29 mouse cellular contexts compared by ENCODE assay signal in the genomic region with DNA sequence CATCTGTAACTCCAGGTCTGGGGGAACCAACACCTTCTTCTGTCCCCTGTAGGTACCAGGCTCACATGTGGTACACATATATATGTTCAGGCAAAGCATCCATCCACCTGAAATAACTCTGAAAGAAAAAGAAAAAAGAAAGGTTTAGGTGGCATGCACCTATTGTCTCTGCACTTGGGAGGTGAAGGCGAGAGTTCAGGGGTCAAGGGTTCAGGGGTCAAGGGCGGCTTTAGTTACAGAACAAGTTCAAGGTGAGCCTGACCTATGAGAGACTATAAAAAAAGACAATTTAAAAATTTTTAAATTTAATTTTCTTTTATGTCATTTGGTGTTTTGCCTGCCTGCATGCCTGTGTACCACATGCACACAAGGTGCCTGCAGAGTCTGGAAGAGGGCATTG. TPM values are rescaled to one million over a fixed set of nuclear protein-coding genes. Genes with fewer than 3 reads are reported as not detected.
A peak's percentile ranks its signal among the peaks of the same experiment; 100 is the strongest.
DNase-seq lines count a peak whose midpoint lies in the region; TF ChIP-seq lines count a peak whose summit lies in the region.
"Had no signal": no experiment of that assay in that cellular context is flagged by ENCODE, and none has a peak within 500 bp of the region (broad histone marks: within the 10 kb centered on the region; RNA-seq: fewer than 3 reads in every experiment).

No protein-coding gene starts in this region.

- H3K27ac ChIP-seq in ES-Bruce4 (ENCODE audit: insufficient read depth, low read length) (no peak overlapping the region), ES-E14 (ENCODE audit: insufficient read depth, low read depth, low read length, poor library complexity, severe bottlenecking) (peak overlapping the region; percentile 92)
- H3K27ac ChIP-seq: embryonic facial prominence, embryonic 13.5 days; embryonic facial prominence, embryonic 15.5 days; forebrain, embryonic 10.5 days; forebrain, embryonic 12.5 days had no signal

- no peak for TF ChIP-seq POLR2A in ES-Bruce4 (IDR thresholded peaks at IDR 0.05; ENCODE audit: insufficient read depth, low read length)

- no peaks in the 10 kb centered on the region for H3K27me3 ChIP-seq in E14TG2a.4 (ENCODE audit: insufficient read depth, low read length)
- H3K27me3 ChIP-seq in ES-Bruce4 (ENCODE audit: control insufficient read depth, insufficient read depth, low read length, poor library complexity, severe bottlenecking): no peaks in the 10 kb centered on the region
- H3K27me3 ChIP-seq: embryonic facial prominence, embryonic 13.5 days; embryonic facial prominence, embryonic 15.5 days; forebrain, embryonic 12.5 days had no signal

- DNase-seq in ES-E14 (ENCODE audit: low read depth, low spot score) (no peak), ZHBTc4 (ENCODE audit: low read depth, low spot score) (peak; percentile 56)
- DNase-seq in retina, postnatal 1 day: no peak
- no peak for DNase-seq in cerebellum, adult 9-10 months
- no peak for DNase-seq in kidney, adult 8-10 months
- DNase-seq in testis, postnatal 10 days (ENCODE audit: low spot score): no peak
- DNase-seq: adrenal gland, adult 2 months; adrenal gland, postnatal 10 days; adrenal gland, postnatal 25 days; cerebellum, adult 11 months; cerebellum, adult 18-20 months; cerebellum, adult 8-10 months; cerebellum, postnatal 14 days; cerebellum, postnatal 36 days; embryo, embryonic 11 days had no signal

- H3K4me3 ChIP-seq in E14TG2a.4 (replicated peaks; ENCODE audit: low read length): peak overlapping the region; percentile 69
- H3K4me3 ChIP-seq in ES-Bruce4 (ENCODE audit: low read depth, low read length): no peak overlapping the region
- peak overlapping the region in 1 of 2 experiments; percentile 45; a peak in 2 of 4 replicates for H3K4me3 ChIP-seq in ES-E14 (ENCODE audit: insufficient read depth in 1 of 2, low read depth in 1 of 2, low read length in 2 of 2, poor library complexity in 1 of 2, severe bottlenecking in 1 of 2)
- H3K4me3 ChIP-seq: embryonic facial prominence, embryonic 13.5 days; embryonic facial prominence, embryonic 15.5 days; erythroblast, embryonic 14.5 days; forebrain, embryonic 10.5 days; forebrain, embryonic 12.5 days had no signal

- H3K4me1 ChIP-seq in E14TG2a.4 (replicated peaks; ENCODE audit: low read depth, low read length) (peaks cover 77% of the 10 kb centered on the region), ES-Bruce4 (ENCODE audit: control insufficient read depth, insufficient read depth, low read length) (peaks cover 17% of the 10 kb centered on the region), ES-E14 (ENCODE audit: control insufficient read depth in 2 of 2, insufficient read depth in 2 of 2, low read length in 2 of 2, poor library complexity in 1 of 2) (peaks cover 16 to 20% of the 10 kb centered on the region in 2 experiments)
- H3K4me1 ChIP-seq: embryonic facial prominence, embryonic 13.5 days; embryonic facial prominence, embryonic 15.5 days; forebrain, embryonic 12.5 days had no signal

- in situ Hi-C loops in ES-E14 (cut with MboI; ENCODE audit: low sequenced_read_pairs in 2 of 2, unreplicated experiment in 2 of 2): no loop called here

- TF ChIP-seq CTCF in E14TG2a.4 (conservative IDR thresholded peaks at IDR 0.05; ENCODE audit: low read length): no peak
- no peak for TF ChIP-seq CTCF in ES-Bruce4 (IDR thresholded peaks at IDR 0.05; ENCODE audit: low read depth, low read length)

- H3K9me3 ChIP-seq in E14TG2a.4 (ENCODE audit: low read length) (peaks cover 15% of the 10 kb centered on the region), ES-Bruce4 (replicated peaks; ENCODE audit: control insufficient read depth, insufficient read depth, low read length, poor library complexity, severe bottlenecking) (no peaks in the 10 kb centered on the region), ES-E14 (ENCODE audit: control insufficient read depth, insufficient read depth, low read depth, low read length) (no peaks in the 10 kb centered on the region)
- H3K9me3 ChIP-seq: embryonic facial prominence, embryonic 13.5 days; embryonic facial prominence, embryonic 15.5 days; forebrain, embryonic 10.5 days; forebrain, embryonic 12.5 days had no signal

- peak; percentile 92 for TF ChIP-seq EP300 in ES-Bruce4 (IDR thresholded peaks at IDR 0.05; ENCODE audit: insufficient read depth, low read depth, low read length)

- H3K36me3 ChIP-seq in E14TG2a.4 (ENCODE audit: insufficient read depth, low read length) (peaks cover 8% of the 10 kb centered on the region), ES-Bruce4 (ENCODE audit: control insufficient read depth, insufficient read depth, low read length, poor library complexity, severe bottlenecking) (no peaks in the 10 kb centered on the region), ES-E14 (ENCODE audit: control insufficient read depth, insufficient read depth, low read length, poor library complexity, severe bottlenecking) (peaks cover 2% of the 10 kb centered on the region; the same call in 1 of the 2 replicates)
- H3K36me3 ChIP-seq: embryonic facial prominence, embryonic 13.5 days; embryonic facial prominence, embryonic 15.5 days; forebrain, embryonic 12.5 days had no signal

- no peak overlapping the region for H3K9ac ChIP-seq in ES-Bruce4 (ENCODE audit: low read depth, poor library complexity, severe bottlenecking)
- peak overlapping the region; percentile 54; the same call in 1 of the 2 replicates for H3K9ac ChIP-seq in ES-E14 (ENCODE audit: insufficient read depth, low read depth, low read length, poor library complexity, severe bottlenecking)
- H3K9ac ChIP-seq: embryonic facial prominence, embryonic 13.5 days; embryonic facial prominence, embryonic 15.5 days; forebrain, embryonic 12.5 days had no signal

TF ChIP-seq in ES-E14, 5 proteins besides CTCF, POLR2A, EP300 and RAD21:
- TF ChIP-seq MAFK (IDR thresholded peaks at IDR 0.05; ENCODE audit: insufficient read depth, low read depth, low read length) (no peak), CHD2 (IDR thresholded peaks at IDR 0.05; ENCODE audit: low read depth, low read length) (peak; percentile 54)

RNA-seq across cellular contexts. Expression of gene Gm38392, which starts 7.0 kb away (rescaled TPM):
- 0.72 and 3.6 TPM in 2 replicates for polyA plus RNA-seq in ES-Bruce4 (2011; ENCODE audit: insufficient read depth, insufficient read length, low read depth, missing spikeins)
- total RNA-seq in ES-E14 (2012; rRNA removed): 2.4 and 2.9 TPM in 2 replicates
- total RNA-seq: common myeloid progenitor, adult 5-6 weeks had no signal
- polyA plus RNA-seq: adrenal gland, adult 2 months; brain, embryonic 14.5 days; C2C12; embryonic facial prominence, embryonic 11.5 days; erythroblast, embryonic 14.5 days; forebrain, embryonic 10.5 days; forebrain, embryonic 12.5 days; frontal cortex, adult 2 months had no signal

RNA-seq across cellular contexts. Expression of gene Tsacc, which starts 16.8 kb away (rescaled TPM):
- polyA plus RNA-seq in ES-Bruce4 (2011; ENCODE audit: insufficient read depth, insufficient read length, low read depth, missing spikeins): 15.5 and 19.8 TPM in 2 replicates
- 8.4 and 16.7 TPM in 2 replicates for total RNA-seq in ES-E14 (2012; rRNA removed)

RNA-seq across cellular contexts. Expression of gene Cct3, which starts 16.9 kb away (rescaled TPM):
- 584 and 609 TPM in 2 replicates for polyA plus RNA-seq in ES-Bruce4 (2011; ENCODE audit: insufficient read depth, insufficient read length, low read depth, missing spikeins)
- 793 and 920 TPM in 2 replicates for total RNA-seq in ES-E14 (2012; rRNA removed)

RNA-seq across cellular contexts. Expression of gene Rhbg, which starts 25.5 kb away (rescaled TPM):
- 0.82 TPM in 1 of 2 replicates, not detected in the other for polyA plus RNA-seq in ES-Bruce4 (2011; ENCODE audit: insufficient read depth, insufficient read length, low read depth, missing spikeins)
- 3.4 and 4.6 TPM in 2 replicates for total RNA-seq in ES-E14 (2012; rRNA removed)
- total RNA-seq: common myeloid progenitor, adult 5-6 weeks; MEL had no signal
- polyA plus RNA-seq: C2C12; erythroblast, embryonic 14.5 days; forebrain, embryonic 16.5 days; frontal cortex, adult 2 months had no signal

RNA-seq across cellular contexts. Expression of gene Glmp, which starts 44.8 kb away (rescaled TPM):
- 89.0 and 93.3 TPM in 2 replicates for polyA plus RNA-seq in ES-Bruce4 (2011; ENCODE audit: insufficient read depth, insufficient read length, low read depth, missing spikeins)
- total RNA-seq in ES-E14 (2012; rRNA removed): 147 and 226 TPM in 2 replicates
